Mouse (Mus musculus): ENCODE results near the gene Slc5a6. TPM values are rescaled to one million over a fixed set of nuclear protein-coding genes. Genes with fewer than 3 reads are reported as not detected.

Gene Slc5a6
- polyA plus RNA-seq (2012; rRNA removed): 52.7 and 90.2 TPM in 2 replicates

GRCm38 (mm10) chr5:31048763-31049641 is at the start of gene Slc5a6:
Gene Slc5a6, minus strand, starts transcription at chr5:31048924.

GRCm38 (mm10) chr5:31054261-31055215 is 5.8 kb upstream of the Slc5a6 start, which contains the start of gene Cad:
Gene Cad, plus strand, starts transcription at chr5:31054780.

GRCm38 (mm10) chr5:31047848-31048762 is 619 bp downstream of the Slc5a6 start, which contains the start of gene Atraid:
Gene Atraid, plus strand, starts transcription at chr5:31048312.

Other genes starting within 250 kb of the Slc5a6 start
- gene Mapre3, start 234.3 kb downstream of the Slc5a6 start, polyA plus RNA-seq (2012; rRNA removed): 33.9 and 41.8 TPM in 2 replicates
- 111 and 117 TPM in 2 replicates for gene Tmem214, start 180.9 kb downstream of the Slc5a6 start, polyA plus RNA-seq (2012; rRNA removed)
- 15.6 and 21.2 TPM in 2 replicates for gene Agbl5, start 160.2 kb downstream of the Slc5a6 start, polyA plus RNA-seq (2012; rRNA removed)
- gene Ost4, start 141.1 kb downstream of the Slc5a6 start, polyA plus RNA-seq (2012; rRNA removed): 203 and 255 TPM in 2 replicates
- 120 and 121 TPM in 2 replicates for gene Emilin1, start 135.5 kb downstream of the Slc5a6 start, polyA plus RNA-seq (2012; rRNA removed)
- gene Khk, start 127.5 kb downstream of the Slc5a6 start, polyA plus RNA-seq (2012; rRNA removed): 27.6 and 35.0 TPM in 2 replicates
- gene Cgref1, start 103.3 kb downstream of the Slc5a6 start, polyA plus RNA-seq (2012; rRNA removed): 203 and 259 TPM in 2 replicates
- 308 and 381 TPM in 2 replicates for gene Preb, start 88.6 kb downstream of the Slc5a6 start, polyA plus RNA-seq (2012; rRNA removed)
- 0.69 and 0.76 TPM in 2 replicates for gene Tcf23, start 80.3 kb downstream of the Slc5a6 start, polyA plus RNA-seq (2012; rRNA removed)
- gene Atraid, start 612 bp downstream of the Slc5a6 start, polyA plus RNA-seq (2012; rRNA removed): 83.4 and 88.1 TPM in 2 replicates
- 33.5 and 40.2 TPM in 2 replicates for gene Cad, start 5.9 kb upstream of the Slc5a6 start, polyA plus RNA-seq (2012; rRNA removed)
- gene Dnajc5g, start 57.4 kb upstream of the Slc5a6 start, polyA plus RNA-seq (2012; rRNA removed): not detected in 2 replicates
- 0.05 and 0.23 TPM in 2 replicates for gene Slc30a3, start 59.3 kb upstream of the Slc5a6 start, polyA plus RNA-seq (2012; rRNA removed)
- gene Trim54, start 67.8 kb upstream of the Slc5a6 start, polyA plus RNA-seq (2012; rRNA removed): not detected in 2 replicates
- not detected in 2 replicates for gene Ucn, start 89.9 kb upstream of the Slc5a6 start, polyA plus RNA-seq (2012; rRNA removed)
- gene Mpv17, start 105.3 kb upstream of the Slc5a6 start, polyA plus RNA-seq (2012; rRNA removed): 46.0 and 55.3 TPM in 2 replicates
- gene Gm29609, start 131.0 kb upstream of the Slc5a6 start, polyA plus RNA-seq (2012; rRNA removed): 2.2 and 3.9 TPM in 2 replicates
- gene Gtf3c2, start 131.2 kb upstream of the Slc5a6 start, polyA plus RNA-seq (2012; rRNA removed): 32.1 and 36.4 TPM in 2 replicates
- 75.8 and 85.0 TPM in 2 replicates for gene Snx17, start 144.3 kb upstream of the Slc5a6 start, polyA plus RNA-seq (2012; rRNA removed)
- gene Eif2b4, start 144.5 kb upstream of the Slc5a6 start, polyA plus RNA-seq (2012; rRNA removed): 36.2 and 39.3 TPM in 2 replicates
- gene Zfp513, start 153.4 kb upstream of the Slc5a6 start, polyA plus RNA-seq (2012; rRNA removed): 72.4 and 72.5 TPM in 2 replicates
- 74.5 and 100 TPM in 2 replicates for gene Ppm1g, start 171.8 kb upstream of the Slc5a6 start, polyA plus RNA-seq (2012; rRNA removed)
- gene Nrbp1, start 191.9 kb upstream of the Slc5a6 start, polyA plus RNA-seq (2012; rRNA removed): 125 and 189 TPM in 2 replicates
- 0.35 TPM in 2 replicates for gene Gm9970, start 192.3 kb upstream of the Slc5a6 start, polyA plus RNA-seq (2012; rRNA removed)
- 336 and 464 TPM in 2 replicates for gene Krtcap3, start 202.8 kb upstream of the Slc5a6 start, polyA plus RNA-seq (2012; rRNA removed)
- gene Ift172, start 242.2 kb upstream of the Slc5a6 start, polyA plus RNA-seq (2012; rRNA removed): 24.2 and 26.7 TPM in 2 replicates
- 6.8 and 8.5 TPM in 2 replicates for gene Fndc4, start 247.2 kb upstream of the Slc5a6 start, polyA plus RNA-seq (2012; rRNA removed)
- gene Gckr, start 248.5 kb upstream of the Slc5a6 start, polyA plus RNA-seq (2012; rRNA removed): not detected in 2 replicates